Mouse (Mus musculus) neural tube, embryonic 14.5 days (tissue): ENCODE data around the gene Gys1. TPM values are rescaled to one million over a fixed set of nuclear protein-coding genes. Genes with fewer than 3 reads are reported as not detected.
"Not testable (repeated sequence)": the region's sequence is repeated elsewhere in the genome, so short reads cannot be mapped to it uniquely, and the experiment has no call there.

Source experiments
- ATAC-seq: fragments of 200-750 bp; cut with Nextera tagmentation; 2 replicates; pipeline ENCODE4 v1.8.0; 2017; ENCODE audit warnings: low read depth, mild to moderate bottlenecking, moderate TSS enrichment, moderate library complexity
- H3K27ac ChIP-seq: fragments of 300-500 bp; sonication (generic); 2 replicates; pipeline ENCODE4 v1.5.1; 2014; ENCODE audit warnings: low read depth, mild to moderate bottlenecking, control low read depth, low read length, moderate library complexity, mixed read lengths
- H3K27me3 ChIP-seq: fragments of 300-500 bp; sonication (generic); 2 replicates; pipeline ENCODE4 v1.6.1; 2014; ENCODE audit warnings: low read length; ENCODE audit not compliant: control insufficient read depth, insufficient read depth
- H3K36me3 ChIP-seq: fragments of 300-500 bp; sonication (generic); 2 replicates; pipeline ENCODE4 v1.6.1; 2014; ENCODE audit warnings: low read length, mixed read lengths; ENCODE audit not compliant: control insufficient read depth, insufficient read depth
- H3K4me1 ChIP-seq: fragments of 300-500 bp; sonication (generic); 2 replicates; pipeline ENCODE4 v1.6.1; 2014; ENCODE audit warnings: low read length; ENCODE audit not compliant: control insufficient read depth, insufficient read depth
- H3K4me2 ChIP-seq: fragments of 300-500 bp; sonication (generic); 2 replicates; pipeline ENCODE4 v1.6.1; 2014; ENCODE audit warnings: mild to moderate bottlenecking, low read depth, low read length, control low read depth
- H3K4me3 ChIP-seq: fragments of 300-500 bp; sonication (generic); 2 replicates; pipeline ENCODE4 v1.5.1; 2014; ENCODE audit warnings: low read depth, low read length, control low read depth, mixed read lengths
- H3K9ac ChIP-seq: fragments of 300-500 bp; sonication (generic); replicated peaks from 2 replicates; pipeline ENCODE4 v1.6.1; 2014; ENCODE audit warnings: low read depth, mild to moderate bottlenecking, control low read depth, low read length, mixed read lengths
- H3K9me3 ChIP-seq: fragments of 300-500 bp; sonication (generic); 2 replicates; pipeline ENCODE4 v1.6.1; 2016; ENCODE audit warnings: low read length; ENCODE audit not compliant: control insufficient read depth
- WGBS: fragments of 180-500 bp; shearing (Covaris S2); extraction: QIAGEN DNeasy Blood & Tissue Kit; methylation state at CpG from one replicate; pipeline ENCODE4 v1.1.7; 2014; 5-methylcytosine and 5-hydroxymethylcytosine counted together
- polyA plus RNA-seq: library from polyadenylated mRNA; unstranded; fragments of >200 nt; fragmentation: Nextera tagmentation; extraction: Ambion mirVana; gene quantifications from 2 replicates; pipeline ENCODE4 v1.2.1, GENCODE M21; 2014

Gene Gys1
- polyA plus RNA-seq, 1 experiment from 2014 or later, result 18.1 TPM

GRCm38 (mm10) chr7:45467090-45467670, 32.5 kb downstream of the Gys1 start:
- Histone ChIP-seq H3K9ac (peak overlapping the region; percentile 78), H3K27ac (no peak overlapping the region), H3K4me2 (peak overlapping the region; percentile 89), H3K4me3 (peak overlapping the region; percentile 85), H3K27me3 (no peaks in the 10 kb centered on the region), H3K36me3 (peaks cover 11% of the 10 kb centered on the region; the same call in 1 of the 2 replicates), H3K9me3 (no peaks in the 10 kb centered on the region), H3K4me1 (peaks cover 13% of the 10 kb centered on the region)
- no peak for ATAC-seq
- WGBS, result 40% methylated on average over 7 of the region's 7 CpGs

GRCm38 (mm10) chr7:45470869-45471268, 36.2 kb downstream of the Gys1 start:
- H3K27ac ChIP-seq, result no peak overlapping the region
- H3K4me3 ChIP-seq, result no peak overlapping the region
- H3K9ac ChIP-seq, result no peak overlapping the region
- WGBS, result 7% methylated on average over 3 of the region's 3 CpGs
- H3K4me2 ChIP-seq, result no peak overlapping the region
- no peaks in the 10 kb centered on the region for H3K9me3 ChIP-seq
- ATAC-seq, result no peak
- H3K4me1 ChIP-seq, result peaks cover 4% of the 10 kb centered on the region
- H3K27me3 ChIP-seq, result no peaks in the 10 kb centered on the region
- H3K36me3 ChIP-seq, result no peaks in the 10 kb centered on the region

- no peaks in the 10 kb centered on the region for H3K4me1 ChIP-seq
- no peak for ATAC-seq
- no peak overlapping the region for H3K9ac ChIP-seq
- H3K4me2 ChIP-seq, result peak overlapping the region; percentile 31; the same call in 1 of the 2 replicates
- H3K4me3 ChIP-seq, result peak overlapping the region; percentile 1; the same call in 1 of the 2 replicates
- WGBS, result 74% methylated on average over 16 of the region's 16 CpGs
- no peaks in the 10 kb centered on the region for H3K9me3 ChIP-seq
- no peaks in the 10 kb centered on the region for H3K27me3 ChIP-seq
- H3K36me3 ChIP-seq, result no peaks in the 10 kb centered on the region
- no peak overlapping the region for H3K27ac ChIP-seq
Measured at GRCm38 (mm10) chr7:45475291-45475969, 40.8 kb downstream of the Gys1 start.

GRCm38 (mm10) chr7:45476453-45476852, 41.8 kb downstream of the Gys1 start:
- WGBS, result 65% methylated on average over 1 of the region's 1 CpGs

GRCm38 (mm10) chr7:45477003-45477402, 42.4 kb downstream of the Gys1 start:
- no peak overlapping the region for H3K27ac ChIP-seq
- peak; percentile 34; the same call in 1 of the 2 replicates for ATAC-seq
- H3K36me3 ChIP-seq, result no peaks in the 10 kb centered on the region
- H3K4me1 ChIP-seq, result no peaks in the 10 kb centered on the region
- no peak overlapping the region for H3K4me3 ChIP-seq
- H3K4me2 ChIP-seq, result no peak overlapping the region
- H3K27me3 ChIP-seq, result no peaks in the 10 kb centered on the region
- no peaks in the 10 kb centered on the region for H3K9me3 ChIP-seq
- WGBS, result 6% methylated on average over 3 of the region's 3 CpGs
- no peak overlapping the region for H3K9ac ChIP-seq

More at GRCm38 (mm10) chr7:45476453-45476852, 41.8 kb downstream of the Gys1 start:
- no peaks in the 10 kb centered on the region for H3K4me1 ChIP-seq
- H3K4me3 ChIP-seq, result no peak overlapping the region
- no peak overlapping the region for H3K9ac ChIP-seq
- H3K36me3 ChIP-seq, result no peaks in the 10 kb centered on the region
- H3K9me3 ChIP-seq, result no peaks in the 10 kb centered on the region
- H3K27ac ChIP-seq, result no peak overlapping the region
- no peak for ATAC-seq
- no peak overlapping the region for H3K4me2 ChIP-seq
- no peaks in the 10 kb centered on the region for H3K27me3 ChIP-seq

- H3K4me1 ChIP-seq, result no peaks in the 10 kb centered on the region
- H3K36me3 ChIP-seq, result no peaks in the 10 kb centered on the region
- no peaks in the 10 kb centered on the region for H3K27me3 ChIP-seq
- H3K27ac ChIP-seq, result no peak overlapping the region
- no peak overlapping the region for H3K9ac ChIP-seq
- whole genome bisulfite sequencing, result 90% methylated on average over 7 of the region's 7 CpGs
- ATAC-seq, result no peak
- H3K9me3 ChIP-seq, result no peaks in the 10 kb centered on the region
- H3K4me2 ChIP-seq, result no peak overlapping the region
- H3K4me3 ChIP-seq, result no peak overlapping the region
Measured at GRCm38 (mm10) chr7:45478774-45479173, 44.1 kb downstream of the Gys1 start.

- 82% methylated on average over 3 of the region's 4 CpGs for WGBS
- not testable (repeated sequence) for ATAC-seq, H3K4me2 ChIP-seq, H3K36me3 ChIP-seq, H3K9ac ChIP-seq, H3K9me3 ChIP-seq, H3K4me1 ChIP-seq, H3K27ac ChIP-seq, H3K27me3 ChIP-seq, H3K4me3 ChIP-seq
Measured at GRCm38 (mm10) chr7:45480310-45480709, 45.7 kb downstream of the Gys1 start.

GRCm38 (mm10) chr7:45481374-45481927, 46.8 kb downstream of the Gys1 start, which contains the start of gene Tulp2:
Gene Tulp2, plus strand, starts transcription at chr7:45481877.
- Histone ChIP-seq H3K4me2 (no peak within 1 kb of the TSS), H3K9me3 (no peaks in the 10 kb centered on the region), H3K27ac (no peak within 1 kb of the TSS), H3K27me3 (no peaks in the 10 kb centered on the region), H3K9ac (no peak within 1 kb of the TSS), H3K4me1 (no peaks in the 10 kb centered on the region), H3K4me3 (no peak within 1 kb of the TSS), H3K36me3 (no peaks in the 10 kb centered on the region)
- ATAC-seq, result peak; percentile 91
- WGBS, result 54% methylated on average over 15 of the region's 15 CpGs

- no peaks in the 10 kb centered on the region for H3K9me3 ChIP-seq
- no peak for ATAC-seq
- no peaks in the 10 kb centered on the region for H3K27me3 ChIP-seq
- H3K9ac ChIP-seq, result no peak overlapping the region
- WGBS, result 82% methylated on average over 1 of the region's 1 CpGs
- no peak overlapping the region for H3K27ac ChIP-seq
- H3K36me3 ChIP-seq, result no peaks in the 10 kb centered on the region
- H3K4me2 ChIP-seq, result no peak overlapping the region
- H3K4me1 ChIP-seq, result no peaks in the 10 kb centered on the region
- H3K4me3 ChIP-seq, result no peak overlapping the region
Measured at GRCm38 (mm10) chr7:45482166-45482565, 47.5 kb downstream of the Gys1 start.
